Mouse (Mus musculus) heart, postnatal 25 days (tissue): ENCODE results near the gene Thsd7b. TPM values are rescaled to one million over a fixed set of nuclear protein-coding genes. Genes with fewer than 3 reads are reported as not detected.
"Not testable (repeated sequence)": the region's sequence is repeated elsewhere in the genome, so short reads cannot be mapped to it uniquely, and the experiment has no call there.

ENCODE experiments used
- DNase-seq: peaks from one replicate; pipeline ENCODE4 v3.0.0; 2022; ENCODE audit warnings: low spot score
- intact Hi-C: fragments of 180-260 bp; cut with DNase I; formaldehyde crosslinking; loops from one replicate; pipeline ENCODE4 v1.15.1; 2025
- total RNA-seq, 2 experiments: library from RNA; stranded (reverse); gene quantifications; 2 replicates each; pipeline ENCODE4 v1.2.3; 2021

Gene Thsd7b
- total RNA-seq, 2 experiments from 2014 or later = 0.10 to 0.25 TPM

DNA sequence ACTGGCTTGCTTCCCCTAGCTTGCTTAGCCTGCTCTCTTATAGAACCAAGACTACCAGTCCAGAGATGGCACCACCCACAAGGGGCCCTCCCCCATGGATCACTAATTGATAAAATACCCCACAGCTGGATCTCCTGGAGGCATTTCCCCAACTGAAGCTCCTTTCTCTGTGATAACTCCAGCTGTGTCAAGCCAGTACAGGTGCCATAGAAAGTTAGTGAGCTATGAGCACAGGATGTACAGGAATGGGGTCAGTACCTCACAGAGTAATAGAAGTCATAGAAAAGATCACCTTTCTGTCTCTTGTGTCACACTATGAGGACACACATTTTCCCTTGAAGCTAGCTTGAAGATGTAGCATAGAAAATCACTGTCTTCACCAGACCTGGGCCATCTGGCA, 716.1 kb downstream of the Thsd7b start:
- intact Hi-C loops, DNase-seq: not testable (repeated sequence)

DNA sequence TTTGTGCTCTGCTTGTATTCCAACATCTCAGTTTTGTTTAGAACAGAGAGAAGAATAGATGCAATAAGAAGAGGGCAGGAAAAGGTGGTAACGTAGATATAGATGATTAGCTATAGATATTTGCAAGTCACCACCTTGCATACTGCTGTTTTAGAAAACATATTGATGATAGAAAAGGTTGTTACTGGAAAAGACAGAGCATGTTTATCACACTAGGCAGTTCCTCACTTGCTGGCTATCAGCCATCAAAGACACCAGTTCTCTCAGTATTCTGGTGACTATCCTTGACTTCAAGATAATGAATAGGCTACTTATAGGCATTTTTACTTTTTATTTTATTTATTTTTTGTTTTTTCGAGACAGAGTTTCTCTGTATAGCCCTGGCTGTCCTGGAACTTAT, 717.7 kb downstream of the Thsd7b start:
- DNase-seq = no peak
- intact Hi-C loops = no loop called here

DNA sequence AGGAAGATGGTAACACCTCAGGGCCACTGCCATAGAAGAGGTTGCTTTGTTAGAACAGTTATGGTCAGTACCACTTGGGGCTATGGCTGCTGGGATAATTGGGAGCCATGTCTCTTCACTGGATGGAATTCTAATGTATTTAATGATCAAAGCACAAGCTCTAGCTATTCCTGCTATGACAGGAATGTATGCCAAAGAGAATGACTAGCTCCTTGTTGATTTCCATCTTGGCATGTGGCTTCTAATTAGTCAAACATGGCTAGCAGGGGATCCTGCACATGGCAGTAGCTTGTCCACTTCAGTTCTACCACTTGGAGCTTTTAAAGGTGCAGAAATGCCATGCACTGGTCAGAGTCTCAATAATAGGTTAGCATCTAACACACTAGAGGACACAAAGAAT, 781.9 kb downstream of the Thsd7b start:
- intact Hi-C loops = no loop called here
- DNase-seq = no peak

DNA sequence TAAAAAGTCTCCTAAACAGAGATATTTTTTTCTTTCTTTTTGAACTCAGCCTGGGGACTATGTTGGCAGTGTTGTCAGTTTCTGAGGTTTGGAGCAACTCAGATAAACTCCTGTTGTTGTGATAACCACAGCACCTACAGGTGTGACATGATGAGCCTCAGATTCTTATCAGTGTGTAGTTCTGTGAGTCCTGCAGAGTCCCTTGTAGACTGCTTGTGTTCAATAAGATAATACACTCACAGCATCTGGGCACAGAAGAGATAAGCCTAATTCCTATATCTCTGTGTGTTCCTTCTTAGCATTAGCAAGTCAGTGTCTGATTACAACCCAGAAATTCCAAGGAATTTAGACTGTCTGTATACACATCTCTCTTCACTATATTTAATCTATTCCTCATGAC, 789.0 kb downstream of the Thsd7b start:
- no peak for DNase-seq
- intact Hi-C loops = no loop called here

DNA sequence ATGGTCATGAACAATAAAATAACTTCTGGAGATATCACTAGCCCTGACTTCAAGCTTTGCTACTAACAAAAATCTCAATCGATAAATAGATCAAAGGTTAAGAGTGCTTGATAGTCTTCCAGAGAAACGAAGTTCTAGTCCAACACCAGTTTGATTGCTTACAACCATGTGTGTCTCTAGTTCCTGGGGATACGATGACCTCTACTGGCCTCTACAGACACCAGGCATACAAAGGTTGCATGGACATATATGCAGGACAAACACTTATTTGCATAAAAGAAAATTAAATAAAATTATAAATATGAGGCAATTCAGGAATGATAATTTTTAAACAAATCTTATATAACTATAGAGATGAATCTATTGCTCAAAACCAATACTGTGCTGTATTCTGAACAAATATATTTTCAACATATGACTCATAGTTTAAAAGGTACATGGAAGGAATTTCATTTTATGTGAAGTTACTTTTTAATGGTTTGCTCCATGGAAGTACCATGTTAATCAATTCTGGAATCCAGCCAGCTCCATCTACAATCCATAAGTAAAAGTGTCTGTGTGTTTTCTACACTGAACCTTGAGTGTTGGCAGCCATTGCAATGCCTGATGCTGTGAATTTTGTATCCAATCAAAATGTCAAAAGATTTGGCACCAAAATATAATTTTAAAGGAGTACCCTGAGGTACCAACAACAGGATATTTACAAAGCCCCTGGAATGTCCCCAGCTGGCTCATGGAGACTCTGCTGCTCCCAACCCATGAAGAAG, 793.3 kb downstream of the Thsd7b start:
- intact Hi-C loops = no loop called here
- no peak for DNase-seq

DNA sequence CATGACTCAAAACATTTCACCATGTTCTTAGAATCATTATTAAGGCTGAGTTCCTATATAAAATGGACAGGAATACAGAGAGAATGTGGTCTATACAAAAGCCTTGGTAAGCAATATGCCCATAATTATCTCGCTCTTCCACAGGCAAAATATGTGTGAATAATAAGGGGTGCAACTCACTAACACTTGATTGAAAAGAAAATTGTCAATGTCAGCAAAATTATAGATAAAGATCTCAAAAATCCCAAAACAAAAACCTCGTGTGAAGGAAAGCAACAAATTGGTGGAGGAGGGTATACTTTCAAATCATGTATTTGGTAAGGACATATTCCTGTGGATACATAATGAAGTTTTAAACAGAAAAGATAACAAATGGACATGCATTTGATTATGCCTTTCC, 810.7 kb downstream of the Thsd7b start:
- intact Hi-C loops = no loop called here
- DNase-seq = no peak

DNA sequence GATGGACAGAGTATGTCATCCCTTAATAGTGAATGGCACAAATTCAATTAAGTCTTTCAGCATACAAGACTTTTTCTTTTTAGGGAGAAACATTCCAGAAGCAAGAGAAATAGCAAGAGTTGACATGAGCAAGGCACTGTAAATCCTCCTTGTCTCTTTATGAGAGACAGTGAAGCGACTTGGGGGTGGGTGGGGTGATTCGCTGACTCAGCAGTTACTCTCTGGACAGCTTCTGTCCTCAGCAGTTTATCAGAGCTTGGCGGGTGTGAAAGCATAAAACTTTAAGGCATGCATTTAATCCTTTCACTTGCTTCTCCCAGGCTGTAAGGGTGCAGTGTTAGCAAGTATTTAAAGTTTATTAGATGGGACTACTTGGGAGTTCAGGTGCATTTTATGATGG, 812.1 kb downstream of the Thsd7b start:
- no peak for DNase-seq
- intact Hi-C loops = no loop called here

DNA sequence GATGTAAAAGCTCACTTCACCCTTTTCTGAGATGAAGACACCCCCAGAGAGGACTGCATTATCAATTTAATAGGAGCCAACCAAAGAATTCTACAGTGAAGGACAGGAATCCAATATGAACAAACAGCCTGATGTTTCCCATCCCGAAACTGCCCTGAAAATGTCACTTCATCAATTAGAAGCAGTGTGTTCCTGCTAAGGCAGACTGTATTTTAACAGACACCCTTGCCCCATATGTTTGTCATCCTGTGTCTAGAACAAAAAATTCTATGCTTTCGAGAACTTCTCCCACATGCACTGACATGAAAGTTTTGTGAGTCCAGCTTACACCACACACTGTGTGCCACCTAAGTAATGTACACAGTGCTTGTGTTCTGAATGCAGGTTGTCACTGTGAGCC, 812.8 kb downstream of the Thsd7b start:
- intact Hi-C loops = no loop called here
- no peak for DNase-seq

DNA sequence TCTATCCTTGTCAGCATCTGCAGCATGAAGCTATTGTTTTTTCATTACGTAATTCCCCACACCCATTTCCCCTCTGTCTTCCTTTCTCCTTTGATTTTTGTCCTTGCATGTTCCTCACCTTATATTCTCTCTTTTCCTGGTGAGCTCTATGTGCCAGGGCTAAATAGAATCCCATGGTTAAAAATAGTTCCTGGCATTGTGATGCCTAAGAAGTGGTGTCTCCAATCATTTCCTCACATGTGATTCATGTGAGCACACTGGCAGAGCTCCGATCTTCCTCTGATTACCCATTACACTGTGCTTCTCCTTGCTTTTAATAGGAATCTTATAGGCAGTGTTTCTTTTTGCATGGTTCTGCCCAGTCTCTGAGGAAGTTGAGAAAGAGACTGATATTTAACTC, 826.1 kb downstream of the Thsd7b start:
- no peak for DNase-seq
- intact Hi-C loops = no loop called here

DNA sequence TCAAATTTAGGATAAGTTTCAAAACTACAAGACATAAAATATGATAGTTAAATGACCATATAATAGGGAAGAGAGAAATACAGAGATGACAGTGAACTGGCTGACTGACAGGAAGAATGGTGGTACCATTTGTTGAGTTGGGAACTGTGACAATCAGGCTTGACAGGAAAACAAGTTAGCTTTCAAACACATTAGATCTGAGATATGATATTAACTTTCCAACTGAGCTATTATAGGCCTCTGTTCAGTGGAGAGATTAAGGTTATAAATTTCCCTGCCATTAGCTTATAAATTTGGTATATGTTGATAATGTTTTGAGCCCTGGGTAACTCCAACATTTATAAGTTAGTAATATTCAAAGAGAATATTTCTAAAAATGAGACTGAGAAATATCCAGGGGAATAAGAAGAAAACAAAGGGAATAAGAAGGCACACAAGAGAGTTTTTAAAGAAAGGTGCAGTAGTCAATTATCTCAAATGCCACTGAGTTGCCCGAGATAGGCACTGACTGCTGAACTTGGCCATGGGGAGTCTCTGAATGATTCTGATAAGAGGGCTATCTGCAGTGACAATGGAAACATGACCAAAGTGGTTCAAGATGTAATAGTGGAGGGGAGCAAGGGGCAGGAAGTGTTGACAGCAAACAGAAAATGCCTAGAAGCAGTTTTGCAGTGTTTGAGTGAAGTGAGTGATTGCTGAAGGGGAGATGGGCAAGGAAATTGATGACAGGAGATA, 839.6 kb downstream of the Thsd7b start:
- no peak for DNase-seq
- intact Hi-C loops = no loop called here

DNA sequence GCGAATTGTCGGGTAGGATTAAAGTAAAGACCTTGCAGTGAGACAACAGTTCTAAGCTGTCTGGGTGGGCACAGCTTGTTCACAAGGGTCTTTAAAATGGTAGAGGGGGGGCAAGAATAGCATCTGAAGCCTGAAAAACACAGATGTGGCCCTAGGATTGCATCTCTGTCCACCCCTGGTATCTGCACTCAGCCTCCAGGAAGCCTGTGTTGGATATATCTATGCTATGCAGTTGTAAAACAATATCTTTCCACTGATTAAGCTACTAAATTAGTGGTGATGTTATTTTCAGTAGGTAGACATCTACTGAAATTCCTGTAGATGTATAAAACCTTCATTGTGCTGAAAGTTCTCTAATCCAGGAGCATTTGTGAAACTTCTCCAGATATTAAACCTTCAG, 840.4 kb downstream of the Thsd7b start:
- DNase-seq = no peak
- intact Hi-C loops = no loop called here

DNA sequence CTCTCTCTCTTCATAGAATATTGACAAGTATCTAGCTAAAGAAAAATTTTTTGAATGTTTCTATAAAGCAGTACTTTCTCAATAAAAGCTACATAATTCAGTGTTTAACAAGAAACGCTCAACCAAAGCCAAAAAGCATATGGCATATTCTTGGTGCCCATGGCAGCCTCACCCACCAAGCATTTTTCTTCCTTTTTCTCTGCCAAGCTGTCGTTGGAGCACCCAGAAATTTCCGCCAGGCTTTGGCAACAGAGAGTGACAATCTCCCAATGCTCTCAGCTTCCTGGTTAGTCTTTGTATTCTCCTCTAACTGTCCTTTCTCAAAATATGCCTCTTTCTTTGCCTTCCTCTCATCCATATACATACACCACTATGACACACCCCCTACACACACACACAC, 857.8 kb downstream of the Thsd7b start:
- no peak for DNase-seq
- intact Hi-C loops = no loop called here

DNA sequence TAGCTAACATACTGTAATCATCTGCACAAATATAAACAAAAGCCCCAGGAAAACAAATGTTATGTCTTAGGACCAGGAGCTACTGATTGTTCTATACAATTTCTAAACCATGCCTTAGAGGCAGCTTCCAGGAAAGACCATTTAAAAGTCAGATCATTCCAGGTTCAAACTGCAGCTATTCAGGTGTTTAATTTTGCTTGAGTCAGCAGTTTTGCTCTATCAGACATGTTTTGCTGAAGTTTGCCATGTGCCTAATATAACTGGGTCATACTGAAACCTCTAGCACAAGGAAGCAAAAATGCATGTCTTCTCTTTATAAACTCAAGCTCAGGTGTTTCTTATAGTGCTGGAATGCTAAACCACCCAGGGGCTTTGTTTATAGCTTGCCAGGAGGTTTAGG, 893.1 kb downstream of the Thsd7b start:
- intact Hi-C loops = loop anchor here (10.0 kb wide), 1 partner anchor 189 kb away; no protein-coding TSS in a partner anchor
- DNase-seq = no peak

DNA sequence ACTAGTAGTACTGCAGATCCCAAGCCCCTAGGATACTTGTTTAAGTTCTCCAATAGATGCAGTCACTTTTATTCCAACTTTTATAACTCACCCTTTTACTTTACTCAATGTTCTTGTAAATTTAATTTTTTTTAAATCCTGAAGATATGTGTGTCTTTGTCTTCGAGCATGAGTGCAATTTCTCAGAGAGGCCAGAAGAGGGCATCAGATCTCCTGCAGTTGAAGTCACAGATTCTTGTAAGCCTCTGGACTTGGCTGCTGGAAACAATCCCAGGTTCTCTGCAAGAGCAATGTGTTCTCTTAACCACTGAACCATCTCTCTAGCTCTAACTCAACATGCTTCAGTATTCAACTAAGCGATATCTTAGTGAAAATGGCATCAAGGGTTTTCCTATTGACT, 894.2 kb downstream of the Thsd7b start:
- no peak for DNase-seq
- intact Hi-C loops = loop anchor here (10.0 kb wide), 1 partner anchor 188 kb away; no protein-coding TSS in a partner anchor

DNA sequence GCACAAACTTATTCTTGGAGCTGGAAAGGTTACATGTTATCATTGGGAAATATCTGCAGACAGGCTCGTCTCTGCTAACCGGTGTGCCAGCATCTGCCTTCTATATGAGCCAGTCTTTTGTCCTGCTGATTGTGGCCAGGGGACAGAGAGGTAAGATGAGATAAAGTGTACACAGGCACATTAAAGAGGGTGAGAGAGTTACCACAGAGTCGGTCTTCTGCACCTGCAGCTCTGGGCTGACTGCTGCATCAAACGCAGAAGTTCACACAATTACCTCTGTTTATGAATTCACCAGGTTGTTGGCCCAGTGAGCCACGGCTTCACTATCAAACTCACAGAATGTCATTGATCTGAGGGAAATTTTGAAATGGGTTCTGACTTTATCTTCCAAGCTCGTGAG, 896.8 kb downstream of the Thsd7b start:
- DNase-seq = no peak
- intact Hi-C loops = loop anchor here (10.0 kb wide), 1 partner anchor 185 kb away; no protein-coding TSS in a partner anchor

DNA sequence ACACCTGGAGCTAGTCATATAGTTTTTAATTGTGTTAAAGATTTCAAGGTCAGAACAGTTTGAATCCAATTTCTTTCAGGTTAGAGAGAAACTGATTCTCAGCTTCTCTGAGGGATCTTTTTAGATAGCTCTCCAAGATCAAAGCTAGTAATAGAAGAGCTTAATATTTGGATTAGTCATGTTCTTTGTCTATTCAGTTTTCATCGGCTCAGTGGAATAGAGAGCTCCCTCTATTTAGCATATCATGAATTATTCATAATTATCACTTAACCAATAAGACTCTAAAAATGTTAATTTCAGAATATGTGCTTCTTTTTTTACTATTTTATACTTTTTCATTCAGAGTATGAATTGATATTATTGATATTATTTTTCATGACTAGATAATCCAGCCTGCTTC, 897.2 kb downstream of the Thsd7b start:
- intact Hi-C loops = no loop called here
- no peak for DNase-seq

DNA sequence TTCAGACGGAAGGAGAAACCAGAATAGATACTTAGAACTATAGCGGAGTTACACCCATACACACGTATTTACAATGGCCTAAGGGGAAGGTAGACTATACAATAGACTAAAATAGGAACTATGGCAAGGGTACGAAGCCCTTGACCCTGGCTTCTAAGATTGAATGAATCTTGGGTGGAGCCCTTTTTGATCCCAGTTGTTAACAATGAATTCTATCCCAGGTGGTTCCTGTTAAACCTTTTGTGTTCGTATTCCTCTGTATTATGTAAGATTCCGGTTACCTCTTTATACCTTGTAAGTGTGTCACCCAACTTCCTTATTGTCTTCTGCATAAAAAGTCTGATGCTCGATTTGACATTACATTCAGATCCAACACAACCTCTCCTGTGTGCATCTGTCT, 913.7 kb downstream of the Thsd7b start:
- intact Hi-C loops, DNase-seq: not testable (repeated sequence)

DNA sequence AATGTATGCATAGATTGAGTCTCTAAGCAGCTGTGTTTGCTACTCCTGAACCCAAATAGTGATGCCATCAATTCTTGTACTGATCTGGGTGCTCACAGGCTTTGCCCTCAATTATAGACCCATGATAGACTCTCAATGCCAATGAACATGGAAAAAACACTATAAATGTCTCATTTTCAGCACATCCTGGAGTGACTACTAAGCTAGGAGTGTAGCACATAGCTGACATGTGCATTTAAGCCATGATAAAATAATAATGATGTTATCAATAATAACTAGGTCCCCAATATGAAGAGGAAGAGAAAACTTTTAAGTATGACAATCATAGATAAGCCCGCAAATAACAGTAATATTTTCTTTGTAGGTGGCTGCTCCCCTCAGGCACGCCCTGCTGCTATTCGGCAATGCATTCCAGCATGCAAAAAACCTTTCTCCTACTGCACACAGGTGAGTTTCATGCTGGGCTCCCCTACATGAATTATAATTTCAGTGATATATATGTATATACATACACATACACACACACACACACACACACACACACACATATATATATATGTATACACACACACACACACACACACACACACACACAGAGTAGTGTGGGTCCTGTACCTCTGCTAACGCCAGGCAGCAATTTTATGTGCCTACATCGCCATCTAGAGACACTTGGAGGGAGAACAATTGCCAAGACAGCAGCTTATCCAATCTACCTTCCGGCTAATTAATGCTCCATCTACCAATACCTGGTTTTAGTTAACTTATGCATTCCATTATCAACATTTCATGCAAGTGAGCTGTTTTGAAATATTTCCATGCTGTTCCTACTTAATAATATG, 919.3 kb downstream of the Thsd7b start:
- intact Hi-C loops = loop anchor here (5.0 to 10.0 kb wide), 2 partner anchors 350 to 698 kb away; no protein-coding TSS in a partner anchor

DNA sequence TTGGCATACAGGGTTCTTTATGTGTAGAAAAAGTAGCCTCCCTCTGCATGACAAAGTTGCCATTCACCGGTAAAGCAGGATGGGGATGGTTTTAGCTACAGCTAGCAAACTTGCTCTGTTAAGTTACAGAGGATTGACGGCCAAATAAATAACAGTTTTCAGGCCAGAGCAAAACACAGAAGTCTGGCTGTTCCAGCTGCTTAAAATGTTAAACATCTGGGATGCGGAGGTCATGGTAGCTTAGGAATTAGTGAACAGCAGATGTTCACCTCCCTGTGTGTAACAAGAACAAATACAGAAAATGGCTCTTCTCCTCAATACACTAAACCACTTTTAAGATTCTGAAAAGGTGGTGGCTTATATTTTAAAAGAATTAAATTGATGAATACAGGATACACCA, 944.3 kb downstream of the Thsd7b start:
- no peak for DNase-seq
- intact Hi-C loops = no loop called here

More for the DNA sequence above, 919.3 kb downstream of the Thsd7b start:
- no peak for DNase-seq

DNA sequence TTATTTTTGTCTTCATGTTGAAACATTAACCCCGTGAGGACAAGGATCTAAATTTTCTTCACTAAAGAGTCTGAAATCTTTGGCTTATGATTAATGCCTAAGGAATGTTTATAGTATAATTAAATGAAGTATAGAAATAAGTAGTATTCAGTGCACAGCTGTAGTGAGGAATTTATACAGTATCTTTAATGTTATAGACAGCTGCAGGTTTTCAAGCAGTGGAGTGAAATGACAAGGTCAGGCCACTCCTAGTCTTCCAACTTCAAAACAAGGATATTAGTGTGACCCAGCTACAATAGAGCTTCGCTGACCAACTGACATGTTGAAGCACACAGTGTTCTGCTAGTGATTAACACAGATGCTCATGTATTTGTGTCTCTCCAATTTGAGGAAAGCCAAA, 949.8 kb downstream of the Thsd7b start:
- DNase-seq = no peak
- intact Hi-C loops = no loop called here
